Mouse (Mus musculus) erythroblast, embryonic 14.5 days (primary cell): ENCODE data around the gene Col7a1.

Source experiments
- GATA1 ChIP-seq: IDR thresholded peaks from 2 replicates; pipeline ENCODE4 v1.6.1; 2012; ENCODE audit warnings: low read length, inconsistent platforms, mixed read lengths
- TAL1 ChIP-seq: IDR thresholded peaks from 3 replicates; pipeline ENCODE4 v1.6.1; 2012; ENCODE audit warnings: low read length, inconsistent platforms, mixed read lengths

- no peak for TF ChIP-seq GATA1
- no peak for TF ChIP-seq TAL1
Measured at GRCm38 (mm10) chr9:108945111-108945510, 8.3 kb upstream of the Col7a1 start.
